Mouse (Mus musculus) ES-Bruce4 (cell line): ENCODE results near the gene Synm. TPM values are rescaled to one million over a fixed set of nuclear protein-coding genes. Genes with fewer than 3 reads are reported as not detected.

Experiments used
- H3K27ac ChIP-seq: 2 replicates; pipeline ENCODE4 v1.5.1; 2012; ENCODE audit warnings: low read length, inconsistent platforms; ENCODE audit not compliant: insufficient read depth
- H3K27me3 ChIP-seq: 2 replicates; pipeline ENCODE4 v1.6.1; 2012; ENCODE audit warnings: mild to moderate bottlenecking, low read length, inconsistent platforms; ENCODE audit not compliant: control insufficient read depth, poor library complexity, insufficient read depth, severe bottlenecking
- H3K36me3 ChIP-seq: 2 replicates; pipeline ENCODE4 v1.6.1; 2012; ENCODE audit warnings: inconsistent platforms, mild to moderate bottlenecking, low read length, moderate library complexity; ENCODE audit not compliant: control insufficient read depth, poor library complexity, insufficient read depth, severe bottlenecking
- H3K4me1 ChIP-seq: one replicate; pipeline ENCODE4 v1.8.1; 2011; ENCODE audit warnings: low read length; ENCODE audit not compliant: control insufficient read depth, insufficient read depth
- H3K4me3 ChIP-seq: 2 replicates; pipeline ENCODE4 v1.5.1; 2011; ENCODE audit warnings: low read depth, mild to moderate bottlenecking, low read length
- H3K9ac ChIP-seq: 2 replicates; pipeline ENCODE4 v1.6.1; 2012; ENCODE audit warnings: low read depth, mild to moderate bottlenecking, inconsistent platforms; ENCODE audit not compliant: poor library complexity, severe bottlenecking
- H3K9me3 ChIP-seq: replicated peaks from 2 replicates; pipeline ENCODE4 v1.6.1; 2012; ENCODE audit warnings: mild to moderate bottlenecking, low read length, inconsistent platforms; ENCODE audit not compliant: control insufficient read depth, poor library complexity, insufficient read depth, severe bottlenecking
- CTCF ChIP-seq: IDR thresholded peaks from one replicate; pipeline ENCODE4 v1.8.1; 2011; ENCODE audit warnings: low read depth, low read length
- EP300 ChIP-seq: IDR thresholded peaks from 2 replicates; pipeline ENCODE4 v1.6.1; 2011; ENCODE audit warnings: low read depth, low read length; ENCODE audit not compliant: insufficient read depth
- POLR2A ChIP-seq: IDR thresholded peaks from one replicate; pipeline ENCODE4 v1.8.1; 2011; ENCODE audit warnings: low read length; ENCODE audit not compliant: insufficient read depth
- polyA plus RNA-seq: library from polyadenylated mRNA; stranded (reverse); fragments of >200 nt; gene quantifications from 2 replicates; pipeline ENCODE4 v1.2.4, GENCODE M21; 2011; ENCODE audit warnings: low read depth; ENCODE audit not compliant: missing spikeins, insufficient read depth, insufficient read length

The Synm gene
- polyA plus RNA-seq, 1 experiment: 5.3 TPM

DNA sequence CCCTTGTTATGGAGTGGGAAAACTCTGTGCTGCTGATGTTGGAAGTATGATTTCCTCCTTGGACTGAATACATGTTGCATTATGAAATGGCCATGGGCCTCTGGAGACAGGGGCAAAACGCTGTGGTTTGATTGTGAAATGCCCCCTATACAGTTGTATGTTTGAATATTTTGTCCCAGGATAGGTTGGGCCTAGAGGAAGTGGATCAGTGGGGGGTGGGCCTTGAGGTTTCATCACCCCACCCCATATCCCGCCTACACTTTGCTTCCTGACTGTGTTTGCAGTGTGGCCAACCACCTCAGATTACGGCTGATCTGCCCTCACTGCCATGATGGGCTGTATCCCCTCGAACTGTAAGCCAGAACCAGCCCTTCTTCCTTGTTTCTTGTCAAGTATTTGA lies 31.3 kb downstream of the Synm start:
- Histone ChIP-seq H3K9ac (no peak overlapping the region), H3K27me3 (no peaks in the 10 kb centered on the region), H3K36me3 (no peaks in the 10 kb centered on the region), H3K4me1 (no peaks in the 10 kb centered on the region), H3K4me3 (no peak overlapping the region), H3K27ac (no peak overlapping the region), H3K9me3 (no peaks in the 10 kb centered on the region)
- TF ChIP-seq EP300: no peak
- TF ChIP-seq CTCF: no peak
- no peak for TF ChIP-seq POLR2A

DNA sequence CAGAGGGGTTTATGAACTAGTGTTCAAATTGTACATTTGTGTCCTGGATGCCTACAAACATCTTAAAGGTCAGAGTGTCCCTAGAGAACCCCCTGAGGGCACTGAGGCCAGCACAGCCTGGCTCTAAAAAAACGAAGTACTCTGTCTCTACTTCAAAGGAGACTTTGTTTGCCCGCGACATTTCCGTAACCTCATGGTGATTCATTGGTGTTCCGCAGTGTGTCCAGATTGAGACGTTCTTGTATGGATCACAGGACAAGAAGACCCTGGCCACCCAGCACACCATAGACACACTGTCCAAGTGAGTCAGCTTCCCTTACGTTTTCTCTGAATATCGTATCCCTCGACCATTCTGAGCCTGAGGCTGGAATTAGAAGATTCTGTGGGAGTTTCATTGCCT lies 34.5 kb downstream of the Synm start:
- no peaks in the 10 kb centered on the region for H3K27me3 ChIP-seq
- no peak overlapping the region for H3K9ac ChIP-seq
- TF ChIP-seq POLR2A: no peak
- H3K9me3 ChIP-seq: no peaks in the 10 kb centered on the region
- H3K4me3 ChIP-seq: no peak overlapping the region
- peaks cover 2% of the 10 kb centered on the region for H3K4me1 ChIP-seq
- no peak overlapping the region for H3K27ac ChIP-seq
- H3K36me3 ChIP-seq: no peaks in the 10 kb centered on the region

DNA sequence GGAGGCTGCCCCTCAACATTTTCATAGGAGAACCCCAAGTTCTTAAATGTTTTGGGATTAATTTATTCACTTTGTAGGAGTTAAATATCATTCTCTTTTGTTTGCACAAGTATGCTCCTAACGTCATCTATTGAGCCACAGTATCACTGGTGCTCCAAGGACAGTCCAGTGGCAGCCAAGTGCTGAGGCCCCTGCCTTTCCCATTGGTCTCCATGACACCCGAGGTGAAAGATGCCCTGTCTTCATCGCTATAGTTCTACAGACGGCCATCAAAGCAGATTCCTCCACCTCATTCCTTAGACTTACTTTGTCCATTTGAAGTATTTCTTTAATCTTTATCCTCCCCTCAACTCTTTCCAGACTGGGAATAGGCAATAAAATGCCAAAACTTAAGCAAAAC lies 35.0 kb downstream of the Synm start:
- Histone ChIP-seq H3K9me3 (no peaks in the 10 kb centered on the region), H3K27ac (no peak overlapping the region), H3K9ac (no peak overlapping the region), H3K4me1 (peaks cover 2% of the 10 kb centered on the region), H3K36me3 (no peaks in the 10 kb centered on the region), H3K27me3 (no peaks in the 10 kb centered on the region), H3K4me3 (no peak overlapping the region)
- TF ChIP-seq CTCF (no peak), POLR2A (no peak), EP300 (no peak)

DNA sequence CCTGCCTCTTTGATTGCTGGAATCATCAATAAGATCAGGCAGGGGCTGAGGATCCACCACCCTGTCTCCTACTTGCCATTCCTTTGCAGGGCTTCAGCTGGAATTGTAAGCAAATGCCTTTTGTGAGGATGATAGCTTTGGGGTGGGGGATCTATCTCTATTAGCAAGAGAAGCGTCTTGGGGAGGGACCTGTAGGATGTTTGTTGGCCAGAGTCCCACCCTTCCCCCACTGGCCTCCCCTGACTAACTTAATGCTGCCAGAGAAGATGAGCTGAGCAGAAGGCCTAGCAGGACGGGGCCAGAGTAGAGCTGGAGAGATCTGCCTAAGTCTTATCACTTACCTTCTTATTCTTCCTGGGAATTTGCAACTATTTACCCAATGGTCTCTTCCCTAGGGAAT lies 37.4 kb downstream of the Synm start:
- Histone ChIP-seq H3K36me3 (no peaks in the 10 kb centered on the region), H3K9me3 (no peaks in the 10 kb centered on the region), H3K27me3 (no peaks in the 10 kb centered on the region), H3K4me1 (peaks cover 2% of the 10 kb centered on the region), H3K9ac (no peak overlapping the region), H3K4me3 (no peak overlapping the region), H3K27ac (peak overlapping the region; percentile 56; the same call in 1 of the 2 replicates)
- TF ChIP-seq CTCF (no peak), POLR2A (no peak), EP300 (peak; percentile 78)

DNA sequence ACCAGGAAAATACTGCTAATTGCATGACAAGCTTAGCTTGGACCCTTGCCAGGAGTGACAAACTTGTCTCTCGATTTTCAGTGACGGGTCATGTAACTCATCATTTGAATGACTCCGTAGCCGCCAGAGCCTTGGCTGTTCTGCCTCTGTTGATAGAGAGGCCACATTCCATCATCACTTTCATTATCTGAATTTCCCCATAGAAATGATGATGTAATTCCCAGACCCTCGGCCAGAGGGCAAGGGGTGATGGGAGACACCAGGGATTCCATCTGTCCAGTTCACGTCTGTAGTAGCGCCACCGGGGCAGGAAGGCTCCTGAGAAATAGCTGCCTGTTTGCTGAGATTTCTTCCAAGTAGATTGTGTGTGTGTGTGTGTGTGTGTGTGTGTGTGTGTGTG lies 40.7 kb downstream of the Synm start:
- Histone ChIP-seq H3K4me1 (peaks cover 2% of the 10 kb centered on the region), H3K27me3 (no peaks in the 10 kb centered on the region), H3K4me3 (no peak overlapping the region), H3K9me3 (no peaks in the 10 kb centered on the region), H3K36me3 (no peaks in the 10 kb centered on the region), H3K27ac (no peak overlapping the region), H3K9ac (no peak overlapping the region)
- TF ChIP-seq CTCF: no peak

DNA sequence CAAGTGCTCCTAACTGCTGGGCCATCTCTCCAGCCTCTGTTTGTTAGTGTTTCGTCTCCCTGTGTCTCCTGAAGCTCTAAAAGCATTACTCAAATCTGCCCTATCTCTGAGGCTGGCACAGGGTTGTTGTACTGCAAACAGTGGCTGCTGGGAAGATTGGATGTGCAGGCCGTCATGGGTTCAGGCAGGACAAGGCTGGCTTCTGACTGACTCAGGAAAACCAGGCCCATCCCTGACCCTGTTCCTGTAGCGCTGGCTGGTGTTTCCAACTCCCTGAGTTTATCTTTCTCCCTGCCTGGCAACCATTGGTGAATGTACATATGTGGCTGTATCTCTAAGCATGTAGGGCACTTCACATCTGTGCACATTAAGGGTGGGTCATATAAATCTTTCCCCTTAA lies 42.0 kb downstream of the Synm start:
- Histone ChIP-seq H3K27ac (no peak overlapping the region), H3K9me3 (no peaks in the 10 kb centered on the region), H3K36me3 (no peaks in the 10 kb centered on the region), H3K9ac (no peak overlapping the region), H3K27me3 (no peaks in the 10 kb centered on the region), H3K4me1 (peaks cover 2% of the 10 kb centered on the region), H3K4me3 (no peak overlapping the region)
- no peak for TF ChIP-seq CTCF
- TF ChIP-seq EP300: no peak
- TF ChIP-seq POLR2A: no peak

DNA sequence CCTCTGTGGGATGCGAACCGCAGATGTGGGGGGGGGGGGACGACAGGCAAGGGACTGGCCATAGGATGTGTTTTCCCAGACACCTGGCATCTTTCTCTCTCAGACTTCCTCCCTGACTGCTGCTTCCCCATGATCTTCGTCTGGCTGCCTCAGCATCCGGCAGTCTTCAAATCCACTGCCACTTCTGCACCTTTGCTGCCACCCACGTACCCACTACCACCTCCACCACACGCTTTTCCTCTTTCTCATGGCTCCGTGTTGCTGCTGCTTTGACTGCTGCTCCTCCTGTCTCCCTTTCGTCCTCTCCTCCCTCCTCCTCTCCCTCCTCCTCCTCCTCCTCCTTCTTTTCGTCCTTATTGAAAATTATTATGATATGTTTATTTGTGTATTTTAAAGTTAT lies 42.6 kb downstream of the Synm start:
- no peak overlapping the region for H3K9ac ChIP-seq
- H3K36me3 ChIP-seq: no peaks in the 10 kb centered on the region
- TF ChIP-seq CTCF: no peak
- no peak for TF ChIP-seq POLR2A
- no peak for TF ChIP-seq EP300
- no peaks in the 10 kb centered on the region for H3K9me3 ChIP-seq
- H3K27ac ChIP-seq: no peak overlapping the region
- H3K4me3 ChIP-seq: no peak overlapping the region
- peaks cover 2% of the 10 kb centered on the region for H3K4me1 ChIP-seq
- H3K27me3 ChIP-seq: no peaks in the 10 kb centered on the region
